In genomic region chr7:90131376-90131651, GRCm38 (mm10) we compare ENCODE assay signal across 8 mouse cellular contexts. TPM values are rescaled to one million over a fixed set of nuclear protein-coding genes. Genes with fewer than 3 reads are reported as not detected.
A peak's percentile ranks its signal among the peaks of the same experiment; 100 is the strongest.
DNase-seq lines count a peak whose midpoint lies in the region; ATAC-seq and TF ChIP-seq lines count a peak whose summit lies in the region.

No protein-coding gene starts in this region.

- intact Hi-C loops in gastrocnemius, adult 2 months (cut with DNase I), result no loop called here
- intact Hi-C loops in gastrocnemius, postnatal 14 days (cut with DNase I; ENCODE audit: low total_unique reads), result no loop called here

- peak overlapping the region; percentile 80 for H3K4me2 ChIP-seq in liver, embryonic 12.5 days

- WGBS in liver, embryonic 12.5 days (ENCODE audit: insufficient replicate concordance), result 0% methylated on average over 2 of the region's 2 CpGs

- no peaks in the 10 kb centered on the region for H3K9me3 ChIP-seq in liver, embryonic 12.5 days (replicated peaks)

- no peak for DNase-seq in gastrocnemius, adult 2 months
- no peak for DNase-seq in gastrocnemius, postnatal 14 days
- no peak for DNase-seq in testis, postnatal 10 days (ENCODE audit: low spot score)
- peak; percentile 14 for DNase-seq in yolk sac, embryonic 10.5 days (ENCODE audit: low spot score)
- DNase-seq in adrenal gland, adult 8-10 months, result no peak
- no peak for DNase-seq in thymus, postnatal 36 days

- no peak for TF ChIP-seq CTCF in gastrocnemius, adult 2 months (IDR thresholded peaks at IDR 0.05)
- no peak for TF ChIP-seq CTCF in testis, adult 2 months (IDR thresholded peaks at IDR 0.05; ENCODE audit: control insufficient read depth, insufficient read depth, insufficient replicate concordance, low read depth, low read length)

- peak overlapping the region; percentile 96 for H3K4me3 ChIP-seq in gastrocnemius, adult 2 months
- peak overlapping the region; percentile 98; the same call in 1 of the 2 replicates for H3K4me3 ChIP-seq in testis, adult 2 months (ENCODE audit: control insufficient read depth, low read depth, low read length)
- peak overlapping the region; percentile 99 for H3K4me3 ChIP-seq in liver, embryonic 12.5 days

- no peak for TF ChIP-seq POLR2A in testis, adult 2 months (IDR thresholded peaks at IDR 0.05; ENCODE audit: control insufficient read depth, low read depth, low read length)

- no peaks in the 10 kb centered on the region for H3K27me3 ChIP-seq in testis, adult 2 months (ENCODE audit: control insufficient read depth, insufficient read depth, low read length)
- no peaks in the 10 kb centered on the region for H3K27me3 ChIP-seq in liver, embryonic 12.5 days (replicated peaks)

- H3K27ac ChIP-seq in gastrocnemius, adult 2 months, result peak overlapping the region; percentile 100
- peak overlapping the region; percentile 96; the same call in 1 of the 2 replicates for H3K27ac ChIP-seq in testis, adult 2 months (ENCODE audit: control insufficient read depth, insufficient read depth, low read depth, low read length)
- H3K27ac ChIP-seq in liver, embryonic 12.5 days, result peak overlapping the region; percentile 94

- no peak for ATAC-seq in liver, embryonic 12.5 days

- peak overlapping the region; percentile 99 for H3K9ac ChIP-seq in liver, embryonic 12.5 days

- no peaks in the 10 kb centered on the region for H3K36me3 ChIP-seq in testis, adult 2 months (ENCODE audit: control insufficient read depth, insufficient read depth, low read length)
- H3K36me3 ChIP-seq in liver, embryonic 12.5 days, result no peaks in the 10 kb centered on the region; the same call in 1 of the 2 replicates

- peaks cover 2% of the 10 kb centered on the region; the same call in 1 of the 2 replicates for H3K4me1 ChIP-seq in testis, adult 2 months (ENCODE audit: control insufficient read depth, insufficient read depth, low read length)
- peaks cover 47% of the 10 kb centered on the region for H3K4me1 ChIP-seq in liver, embryonic 12.5 days

RNA-seq across cellular contexts. Expression of gene Picalm, which starts 1.3 kb away (rescaled TPM):
- 10 to 100 TPM; 87.9 to 93.4 TPM for total RNA-seq in gastrocnemius, adult 2 months (2021)
- 100 to 1,000 TPM; 111 to 140 TPM for total RNA-seq in gastrocnemius, postnatal 14 days (2021)
- 79.7 and 84.5 TPM in 2 replicates for polyA plus RNA-seq in testis, adult 2 months (2012; rRNA removed)
- polyA plus RNA-seq in liver, embryonic 12.5 days (2016; fragmentation: Nextera tagmentation; extraction: Ambion mirVana), result 71.1 and 73.2 TPM in 2 replicates
- total RNA-seq in adrenal gland, adult 8-10 months (2022), result 100 to 1,000 TPM; 106 to 151 (median 133) TPM
